16 mouse cellular contexts compared by ENCODE assay signal in genomic region chrX:43151561-43151960, GRCm38 (mm10).
"Had no signal": no experiment of that assay in that cellular context is flagged by ENCODE, and none has a peak within 500 bp of the region (broad histone marks: within the 10 kb centered on the region; RNA-seq: fewer than 3 reads in every experiment).

No protein-coding gene starts in this region.

- H3K36me3 ChIP-seq: limb, embryonic 10.5 days; limb, embryonic 13.5 days; liver, embryonic 12.5 days; liver, embryonic 15.5 days; lung, embryonic 15.5 days; midbrain, embryonic 10.5 days; midbrain, embryonic 13.5 days had no signal

- DNase-seq: kidney, postnatal 10 days; kidney, postnatal 36 days; liver; lung, adult 18-20 months; lung, postnatal 10 days; lung, postnatal 36 days; thymus, adult 18-20 months; thymus, postnatal 36 days had no signal

- H3K4me2 ChIP-seq: limb, embryonic 13.5 days; liver, embryonic 12.5 days; liver, embryonic 15.5 days; lung, embryonic 15.5 days; midbrain, embryonic 13.5 days had no signal

- H3K9me3 ChIP-seq: limb, embryonic 10.5 days; limb, embryonic 13.5 days; liver, embryonic 12.5 days; liver, embryonic 15.5 days; lung, embryonic 15.5 days; megakaryocyte, embryonic 14.5 days; midbrain, embryonic 10.5 days; midbrain, embryonic 13.5 days had no signal

- H3K27ac ChIP-seq: limb, embryonic 10.5 days; limb, embryonic 13.5 days; liver, embryonic 12.5 days; liver, embryonic 15.5 days; lung, embryonic 15.5 days; midbrain, embryonic 10.5 days; midbrain, embryonic 13.5 days had no signal

- H3K9ac ChIP-seq: limb, embryonic 13.5 days; liver, embryonic 12.5 days; liver, embryonic 15.5 days; lung, embryonic 15.5 days; midbrain, embryonic 13.5 days had no signal

- H3K4me3 ChIP-seq: limb, embryonic 10.5 days; limb, embryonic 13.5 days; liver, embryonic 12.5 days; liver, embryonic 15.5 days; lung, embryonic 15.5 days; megakaryocyte, embryonic 14.5 days; midbrain, embryonic 10.5 days; midbrain, embryonic 13.5 days had no signal

- H3K4me1 ChIP-seq: limb, embryonic 10.5 days; limb, embryonic 13.5 days; liver, embryonic 12.5 days; liver, embryonic 15.5 days; lung, embryonic 15.5 days; megakaryocyte, embryonic 14.5 days; midbrain, embryonic 10.5 days; midbrain, embryonic 13.5 days had no signal

- ATAC-seq: liver, embryonic 12.5 days; midbrain, embryonic 13.5 days had no signal

- H3K27me3 ChIP-seq: limb, embryonic 13.5 days; liver, embryonic 12.5 days; liver, embryonic 15.5 days; lung, embryonic 15.5 days; megakaryocyte, embryonic 14.5 days; midbrain, embryonic 13.5 days had no signal
